Mouse (Mus musculus): ENCODE data around the gene Tbc1d15. TPM values are rescaled to one million over a fixed set of nuclear protein-coding genes. Genes with fewer than 3 reads are reported as not detected.

The Tbc1d15 gene
- polyA plus RNA-seq, 1 experiment from 2014 or later: 61.6 TPM

DNA sequence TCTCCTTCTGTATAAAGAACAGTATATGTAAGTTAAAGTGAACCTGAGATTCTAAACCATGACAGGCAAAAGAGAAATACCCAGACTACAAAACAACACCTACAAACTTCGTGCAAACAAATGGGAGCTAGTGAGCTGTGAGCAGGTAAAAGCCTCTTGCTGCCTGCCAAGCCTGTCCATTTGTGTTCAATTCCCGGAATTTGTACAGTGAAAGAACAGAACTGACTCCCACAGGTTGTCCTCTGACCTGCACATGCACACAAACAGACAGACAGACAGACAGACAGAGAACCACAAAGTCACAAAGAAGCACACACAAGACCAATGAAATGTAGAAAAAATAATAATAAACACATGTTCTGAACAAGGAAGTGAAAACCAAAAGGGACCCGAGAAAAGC is 17.5 kb downstream of the Tbc1d15 start:
- H3K27ac ChIP-seq (ENCODE audit: low read depth, low read length): no peak overlapping the region
- H3K9me3 ChIP-seq (ENCODE audit: control insufficient read depth, low read length): no peaks in the 10 kb centered on the region
- peaks cover 4% of the 10 kb centered on the region; the same call in 1 of the 2 replicates for H3K36me3 ChIP-seq (ENCODE audit: control insufficient read depth, insufficient read depth, low read length)
- no peak overlapping the region for H3K4me3 ChIP-seq (ENCODE audit: low read depth, low read length)
- no peak overlapping the region for H3K4me2 ChIP-seq
- ATAC-seq (replicated peaks; ENCODE audit: low FRiP score): no peak
- 85% methylated on average over 3 of the region's 3 CpGs for WGBS
- DNase-seq (ENCODE audit: low spot score): no peak
- no peaks in the 10 kb centered on the region for H3K27me3 ChIP-seq (replicated peaks; ENCODE audit: control insufficient read depth, insufficient read depth, low read length)
- no peak overlapping the region for H3K9ac ChIP-seq (ENCODE audit: low read depth, low read length)
- peaks cover 3% of the 10 kb centered on the region; the same call in 1 of the 2 replicates for H3K4me1 ChIP-seq (replicated peaks; ENCODE audit: control insufficient read depth, insufficient read depth, low read length)

DNA sequence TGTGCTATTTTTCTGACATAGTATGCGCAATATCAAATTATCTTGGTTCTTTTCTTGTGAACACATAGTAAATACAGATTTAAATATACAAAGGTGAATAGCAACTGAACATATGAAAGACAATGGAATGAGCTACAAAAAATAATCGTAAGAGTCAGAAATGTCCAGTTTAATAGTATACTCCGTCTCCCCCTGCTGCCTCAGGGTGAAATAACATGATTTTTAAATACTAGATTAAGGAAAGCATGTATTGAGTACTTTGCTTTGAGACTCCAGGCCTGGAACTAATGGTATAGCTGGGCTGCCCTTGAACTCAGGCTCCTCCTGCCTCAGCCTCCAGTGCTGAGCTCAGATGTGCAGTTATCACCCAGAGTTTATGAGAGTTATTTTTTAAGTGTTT is 18.8 kb downstream of the Tbc1d15 start:
- H3K4me3 ChIP-seq (ENCODE audit: low read depth, low read length): no peak overlapping the region

DNA sequence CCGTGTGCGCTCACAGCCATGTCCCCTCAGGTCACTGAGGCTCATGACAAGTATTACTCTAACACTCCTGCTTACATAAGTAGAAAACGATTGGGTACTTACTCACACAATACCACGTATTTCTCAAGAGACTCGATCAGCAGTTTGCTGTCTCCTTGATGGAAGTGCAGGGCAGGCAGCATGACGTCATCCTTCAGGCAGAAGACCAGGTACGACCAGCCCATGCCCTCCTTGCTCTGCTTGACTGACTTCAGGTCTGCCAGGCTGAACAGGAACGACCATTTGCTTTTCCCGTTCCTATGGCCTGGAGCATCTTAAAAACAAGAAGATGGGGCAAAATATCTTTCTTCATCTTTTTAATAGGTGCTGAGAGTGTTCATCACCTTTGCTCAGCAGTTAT is 22.2 kb downstream of the Tbc1d15 start:
- Histone ChIP-seq H3K9me3 (ENCODE audit: control insufficient read depth, low read length) (no peaks in the 10 kb centered on the region), H3K27ac (ENCODE audit: low read depth, low read length) (no peak overlapping the region), H3K9ac (ENCODE audit: low read depth, low read length) (no peak overlapping the region), H3K4me1 (replicated peaks; ENCODE audit: control insufficient read depth, insufficient read depth, low read length) (no peaks in the 10 kb centered on the region), H3K4me3 (ENCODE audit: low read depth, low read length) (no peak overlapping the region), H3K27me3 (replicated peaks; ENCODE audit: control insufficient read depth, insufficient read depth, low read length) (no peaks in the 10 kb centered on the region), H3K36me3 (ENCODE audit: control insufficient read depth, insufficient read depth, low read length) (peaks cover 3% of the 10 kb centered on the region; the same call in 1 of the 2 replicates), H3K4me2 (no peak overlapping the region)
- WGBS: 88% methylated on average over 9 of the region's 9 CpGs
- ATAC-seq (replicated peaks; ENCODE audit: low FRiP score) (no peak), DNase-seq (ENCODE audit: low spot score) (no peak)

More for the DNA sequence above, 18.8 kb downstream of the Tbc1d15 start:
- Histone ChIP-seq H3K36me3 (ENCODE audit: control insufficient read depth, insufficient read depth, low read length) (peaks cover 3% of the 10 kb centered on the region; the same call in 1 of the 2 replicates), H3K9ac (ENCODE audit: low read depth, low read length) (no peak overlapping the region), H3K4me2 (no peak overlapping the region), H3K9me3 (ENCODE audit: control insufficient read depth, low read length) (no peaks in the 10 kb centered on the region), H3K27ac (ENCODE audit: low read depth, low read length) (no peak overlapping the region), H3K27me3 (replicated peaks; ENCODE audit: control insufficient read depth, insufficient read depth, low read length) (no peaks in the 10 kb centered on the region), H3K4me1 (replicated peaks; ENCODE audit: control insufficient read depth, insufficient read depth, low read length) (peaks cover 3% of the 10 kb centered on the region; the same call in 1 of the 2 replicates)
- WGBS: 94% methylated on average over 3 of the region's 3 CpGs
- no peak for DNase-seq (ENCODE audit: low spot score)
- ATAC-seq (replicated peaks; ENCODE audit: low FRiP score): no peak

DNA sequence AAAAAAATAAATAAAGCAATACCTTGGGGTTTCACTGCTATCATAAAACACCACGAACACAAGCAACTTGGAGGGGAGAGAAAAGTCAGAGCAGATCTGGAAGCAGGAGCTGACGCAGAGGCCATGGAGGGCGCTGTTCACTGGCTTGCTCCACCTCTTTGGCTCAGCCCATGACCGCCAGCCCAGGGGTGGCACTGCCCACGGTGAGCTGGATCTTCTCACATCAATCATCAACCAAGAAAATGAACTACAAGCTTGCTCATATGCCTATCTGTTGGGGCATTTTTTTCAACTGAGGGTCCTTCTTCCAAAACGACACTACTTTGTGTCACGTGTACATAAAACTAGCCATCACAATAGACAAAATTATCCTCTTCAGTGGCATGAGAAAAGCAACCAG is 24.7 kb downstream of the Tbc1d15 start:
- Histone ChIP-seq H3K4me1 (replicated peaks; ENCODE audit: control insufficient read depth, insufficient read depth, low read length) (no peaks in the 10 kb centered on the region), H3K4me2 (no peak overlapping the region), H3K4me3 (ENCODE audit: low read depth, low read length) (no peak overlapping the region), H3K9ac (ENCODE audit: low read depth, low read length) (no peak overlapping the region), H3K9me3 (ENCODE audit: control insufficient read depth, low read length) (no peaks in the 10 kb centered on the region), H3K27me3 (replicated peaks; ENCODE audit: control insufficient read depth, insufficient read depth, low read length) (no peaks in the 10 kb centered on the region), H3K27ac (ENCODE audit: low read depth, low read length) (no peak overlapping the region), H3K36me3 (ENCODE audit: control insufficient read depth, insufficient read depth, low read length) (no peaks in the 10 kb centered on the region; the same call in 1 of the 2 replicates)
- DNase-seq (ENCODE audit: low spot score) (no peak), ATAC-seq (replicated peaks; ENCODE audit: low FRiP score) (no peak)
- 86% methylated on average over 7 of the region's 7 CpGs for WGBS

DNA sequence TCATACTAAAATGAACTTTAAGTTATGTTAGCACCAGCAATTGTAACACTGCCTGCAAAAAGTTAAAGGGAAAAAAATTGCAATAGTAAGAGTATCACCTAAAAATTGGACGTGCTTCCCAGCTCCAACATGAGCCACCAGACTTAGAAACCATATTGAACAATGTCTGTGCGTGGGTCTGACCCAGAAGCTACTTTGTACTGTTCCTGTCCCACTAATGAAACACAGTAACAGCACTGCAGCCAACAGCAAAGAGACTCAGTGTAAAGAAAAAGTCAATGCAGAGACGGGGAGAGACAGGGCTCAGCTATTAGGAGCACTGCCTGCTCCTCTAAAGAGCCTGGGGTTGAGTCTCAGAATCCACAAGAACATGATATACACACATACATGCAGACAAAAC is 27.4 kb downstream of the Tbc1d15 start:
- Histone ChIP-seq H3K4me2 (no peak overlapping the region), H3K9me3 (ENCODE audit: control insufficient read depth, low read length) (no peaks in the 10 kb centered on the region), H3K36me3 (ENCODE audit: control insufficient read depth, insufficient read depth, low read length) (peaks cover 1% of the 10 kb centered on the region), H3K4me3 (ENCODE audit: low read depth, low read length) (no peak overlapping the region), H3K9ac (ENCODE audit: low read depth, low read length) (no peak overlapping the region), H3K27ac (ENCODE audit: low read depth, low read length) (no peak overlapping the region), H3K4me1 (replicated peaks; ENCODE audit: control insufficient read depth, insufficient read depth, low read length) (no peaks in the 10 kb centered on the region), H3K27me3 (replicated peaks; ENCODE audit: control insufficient read depth, insufficient read depth, low read length) (no peaks in the 10 kb centered on the region)
- ATAC-seq (replicated peaks; ENCODE audit: low FRiP score) (no peak), DNase-seq (ENCODE audit: low spot score) (no peak)
- WGBS: 82% methylated on average over 3 of the region's 3 CpGs

DNA sequence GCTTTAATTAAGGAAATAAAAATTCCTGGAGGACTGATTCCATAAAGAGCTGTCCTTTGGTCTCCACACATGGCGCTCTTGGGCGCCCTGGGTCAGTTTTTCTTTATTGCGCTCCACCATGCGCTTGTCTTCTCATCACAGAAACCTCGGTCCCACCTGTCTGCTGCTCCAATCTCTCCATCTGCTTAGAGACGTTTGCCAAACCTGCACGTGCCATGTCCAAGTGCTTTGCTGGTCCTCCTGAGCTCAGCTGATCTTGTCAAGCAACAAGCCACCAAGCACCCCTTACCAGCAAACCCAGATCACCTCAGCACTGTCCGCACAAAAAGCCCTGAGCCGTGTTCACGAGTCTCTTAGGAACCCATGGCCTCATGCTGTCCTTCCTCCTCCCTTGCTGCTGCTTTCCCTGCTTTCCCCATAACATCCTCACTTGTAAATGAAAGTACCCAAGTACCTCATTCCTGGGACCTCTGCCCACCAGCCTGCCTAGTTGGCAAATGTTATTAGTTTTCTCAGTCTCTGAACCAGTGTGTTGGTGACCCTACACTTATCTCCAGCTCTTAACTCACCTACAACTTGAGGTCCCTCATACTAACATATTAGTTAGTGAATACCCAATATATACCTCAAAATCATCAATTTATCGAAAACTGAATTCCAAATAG is 38.2 kb downstream of the Tbc1d15 start:
- DNase-seq (ENCODE audit: low spot score) (no peak), ATAC-seq (replicated peaks; ENCODE audit: low FRiP score) (no peak)
- Histone ChIP-seq H3K9me3 (ENCODE audit: control insufficient read depth, low read length) (no peaks in the 10 kb centered on the region), H3K4me2 (no peak overlapping the region), H3K4me1 (replicated peaks; ENCODE audit: control insufficient read depth, insufficient read depth, low read length) (no peaks in the 10 kb centered on the region), H3K9ac (ENCODE audit: low read depth, low read length) (no peak overlapping the region), H3K4me3 (ENCODE audit: low read depth, low read length) (no peak overlapping the region), H3K27me3 (replicated peaks; ENCODE audit: control insufficient read depth, insufficient read depth, low read length) (no peaks in the 10 kb centered on the region), H3K36me3 (ENCODE audit: control insufficient read depth, insufficient read depth, low read length) (peaks cover 23% of the 10 kb centered on the region; the same call in 1 of the 2 replicates), H3K27ac (ENCODE audit: low read depth, low read length) (no peak overlapping the region)
- WGBS: 94% methylated on average over 11 of the region's 11 CpGs

DNA sequence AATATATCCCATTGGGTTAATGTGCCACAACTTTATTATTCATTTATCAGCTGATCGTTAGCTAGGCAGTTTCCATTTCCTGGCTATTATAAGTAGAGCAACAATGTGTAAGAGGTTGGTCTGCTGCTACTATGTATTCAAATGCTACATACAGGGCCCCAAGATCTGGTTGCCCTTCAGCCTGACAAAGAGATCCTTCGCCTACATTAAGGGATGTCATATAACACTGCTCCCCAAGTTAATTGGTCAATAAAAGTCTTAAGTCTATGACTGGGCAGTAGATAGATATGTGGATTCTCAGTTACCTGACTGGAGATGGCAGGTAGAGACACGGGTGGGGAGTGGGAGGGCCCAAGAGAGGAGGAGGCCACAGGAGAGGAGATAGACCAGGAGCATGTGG is 45.4 kb downstream of the Tbc1d15 start:
- Histone ChIP-seq H3K9me3 (ENCODE audit: control insufficient read depth, low read length) (no peaks in the 10 kb centered on the region), H3K4me1 (replicated peaks; ENCODE audit: control insufficient read depth, insufficient read depth, low read length) (no peaks in the 10 kb centered on the region), H3K27me3 (replicated peaks; ENCODE audit: control insufficient read depth, insufficient read depth, low read length) (no peaks in the 10 kb centered on the region), H3K27ac (ENCODE audit: low read depth, low read length) (no peak overlapping the region), H3K9ac (ENCODE audit: low read depth, low read length) (no peak overlapping the region), H3K4me2 (no peak overlapping the region), H3K36me3 (ENCODE audit: control insufficient read depth, insufficient read depth, low read length) (peaks cover 8% of the 10 kb centered on the region; the same call in 1 of the 2 replicates), H3K4me3 (ENCODE audit: low read depth, low read length) (no peak overlapping the region)
- DNase-seq (ENCODE audit: low spot score) (no peak), ATAC-seq (replicated peaks; ENCODE audit: low FRiP score) (no peak)
- 79% methylated on average over 3 of the region's 3 CpGs for WGBS

DNA sequence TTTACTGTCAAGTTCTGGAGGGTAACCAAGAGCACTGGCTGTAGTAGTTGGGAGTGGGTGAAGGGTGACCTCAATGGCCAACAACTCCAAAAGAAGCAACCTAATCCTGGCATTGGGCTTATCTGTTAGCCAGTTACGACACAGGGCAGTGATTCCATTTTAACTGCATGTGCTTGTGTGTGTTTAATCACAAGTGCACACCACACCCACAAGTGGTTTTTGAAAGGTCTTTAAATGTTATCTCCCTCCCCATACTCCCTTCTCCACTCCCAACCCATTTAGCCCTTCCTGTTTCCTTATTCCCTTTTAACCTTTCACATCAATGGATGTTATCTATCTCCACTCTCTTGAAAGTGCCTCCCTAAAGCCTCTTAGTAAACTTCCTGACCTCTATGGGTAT is 46.0 kb downstream of the Tbc1d15 start:
- ATAC-seq (replicated peaks; ENCODE audit: low FRiP score) (0 out of 2 replicates have a peak, but pooled peaks have one; percentile 15), DNase-seq (ENCODE audit: low spot score) (no peak)
- no peak overlapping the region for H3K4me2 ChIP-seq
- H3K4me3 ChIP-seq (ENCODE audit: low read depth, low read length): no peak overlapping the region
- WGBS: 33% methylated on average over 1 of the region's 1 CpGs
- peaks cover 8% of the 10 kb centered on the region; the same call in 1 of the 2 replicates for H3K36me3 ChIP-seq (ENCODE audit: control insufficient read depth, insufficient read depth, low read length)
- H3K27me3 ChIP-seq (replicated peaks; ENCODE audit: control insufficient read depth, insufficient read depth, low read length): no peaks in the 10 kb centered on the region
- no peak overlapping the region for H3K9ac ChIP-seq (ENCODE audit: low read depth, low read length)
- H3K4me1 ChIP-seq (replicated peaks; ENCODE audit: control insufficient read depth, insufficient read depth, low read length): no peaks in the 10 kb centered on the region
- no peak overlapping the region for H3K27ac ChIP-seq (ENCODE audit: low read depth, low read length)
- H3K9me3 ChIP-seq (ENCODE audit: control insufficient read depth, low read length): no peaks in the 10 kb centered on the region

DNA sequence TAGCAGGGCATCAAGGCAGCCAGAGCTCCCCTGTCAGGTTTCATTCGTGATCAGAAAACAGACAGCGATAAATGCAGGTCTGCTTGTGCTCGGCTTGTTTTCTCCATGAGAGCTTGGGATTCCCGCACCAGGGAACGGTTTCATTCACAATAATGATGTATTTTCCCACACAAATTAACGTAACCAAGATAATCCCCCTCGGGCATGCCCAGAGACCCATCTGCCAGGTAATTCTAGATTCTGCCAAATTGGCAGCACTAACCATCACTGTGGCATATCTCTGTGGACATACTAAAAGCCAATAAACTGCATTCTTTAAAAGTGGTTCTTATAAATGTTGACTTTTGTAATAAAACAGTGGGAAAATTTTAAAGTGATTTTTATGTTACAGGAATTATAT is 60.1 kb downstream of the Tbc1d15 start:
- Histone ChIP-seq H3K36me3 (ENCODE audit: control insufficient read depth, insufficient read depth, low read length) (no peaks in the 10 kb centered on the region), H3K4me2 (no peak overlapping the region), H3K27me3 (replicated peaks; ENCODE audit: control insufficient read depth, insufficient read depth, low read length) (no peaks in the 10 kb centered on the region), H3K9ac (ENCODE audit: low read depth, low read length) (no peak overlapping the region), H3K27ac (ENCODE audit: low read depth, low read length) (no peak overlapping the region), H3K4me3 (ENCODE audit: low read depth, low read length) (no peak overlapping the region), H3K9me3 (ENCODE audit: control insufficient read depth, low read length) (no peaks in the 10 kb centered on the region), H3K4me1 (replicated peaks; ENCODE audit: control insufficient read depth, insufficient read depth, low read length) (no peaks in the 10 kb centered on the region)
- ATAC-seq (replicated peaks; ENCODE audit: low FRiP score) (no peak), DNase-seq (ENCODE audit: low spot score) (no peak)
- 79% methylated on average over 7 of the region's 7 CpGs for WGBS

Data from liver, embryonic 11.5 days (tissue).